Mouse (Mus musculus) urinary bladder, adult 18-20 months (tissue): ENCODE results near the gene Tmem114.
A peak's percentile ranks its signal among the peaks of the same experiment; 100 is the strongest.

Source experiments
- DNase-seq, 2 experiments: peaks; one replicate each; pipeline ENCODE4 v3.0.0; 2022; ENCODE audit warnings: low spot score in 2 of 2, mixed read lengths in 2 of 2

Gene Tmem114

DNA sequence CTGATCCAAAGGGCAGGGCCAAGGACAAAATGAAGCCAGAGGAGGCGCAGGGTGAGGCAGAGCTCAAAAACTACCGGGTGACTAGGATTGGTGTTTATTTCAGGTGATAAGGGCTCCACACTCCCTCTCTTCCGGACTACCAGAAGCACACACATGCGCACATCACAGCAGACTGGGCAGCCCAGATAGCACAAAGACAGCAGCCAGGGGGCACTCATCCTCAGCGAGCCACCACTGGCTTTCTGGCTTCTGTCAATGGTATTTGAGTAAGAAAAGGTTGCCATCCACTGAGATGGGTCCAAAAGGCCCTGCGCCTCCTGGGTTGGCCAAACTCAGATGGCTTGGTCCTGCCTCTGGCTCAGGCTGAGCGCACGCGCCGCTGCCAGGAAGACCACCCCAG is 15.7 kb downstream of the Tmem114 start:
- DNase-seq, result no peak

- peak; percentile 20 to 34 for DNase-seq
These were observed 18.2 kb downstream of the Tmem114 start for GRCm38 (mm10) chr16:8406708-8407107.

- no peak for DNase-seq
These were observed 22.3 kb downstream of the Tmem114 start for GRCm38 (mm10) chr16:8402663-8403062.

GRCm38 (mm10) chr16:8401171-8401955 is 23.6 kb downstream of the Tmem114 start:
- DNase-seq, result no peak

GRCm38 (mm10) chr16:8399868-8400267 is 25.1 kb downstream of the Tmem114 start:
- no peak for DNase-seq

GRCm38 (mm10) chr16:8394946-8395345 is 30.0 kb downstream of the Tmem114 start:
- no peak for DNase-seq

GRCm38 (mm10) chr16:8388491-8388890 is 36.4 kb downstream of the Tmem114 start:
- DNase-seq, result no peak

DNA sequence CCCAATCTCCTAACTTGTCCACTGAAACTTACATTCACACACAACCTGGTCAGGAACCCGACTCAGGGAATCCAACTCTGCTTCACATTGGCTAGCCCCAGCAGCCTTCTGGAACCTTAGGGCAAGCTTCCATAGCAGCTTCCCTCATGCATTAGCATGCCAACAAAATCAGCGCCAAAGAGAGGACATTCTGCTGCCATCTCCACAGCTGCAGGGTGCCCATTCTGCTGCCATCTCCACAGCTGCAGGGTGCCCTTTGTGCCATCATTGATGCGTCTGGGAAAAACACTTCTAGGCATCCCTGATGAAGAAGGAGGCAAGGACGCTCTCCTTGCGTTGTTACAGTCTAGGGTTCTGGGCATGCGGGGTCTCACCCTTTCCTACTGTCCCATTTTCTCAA is 38.5 kb downstream of the Tmem114 start:
- no peak for DNase-seq

- no peak for DNase-seq
These were observed 39.3 kb downstream of the Tmem114 start for GRCm38 (mm10) chr16:8385679-8386078.

DNA sequence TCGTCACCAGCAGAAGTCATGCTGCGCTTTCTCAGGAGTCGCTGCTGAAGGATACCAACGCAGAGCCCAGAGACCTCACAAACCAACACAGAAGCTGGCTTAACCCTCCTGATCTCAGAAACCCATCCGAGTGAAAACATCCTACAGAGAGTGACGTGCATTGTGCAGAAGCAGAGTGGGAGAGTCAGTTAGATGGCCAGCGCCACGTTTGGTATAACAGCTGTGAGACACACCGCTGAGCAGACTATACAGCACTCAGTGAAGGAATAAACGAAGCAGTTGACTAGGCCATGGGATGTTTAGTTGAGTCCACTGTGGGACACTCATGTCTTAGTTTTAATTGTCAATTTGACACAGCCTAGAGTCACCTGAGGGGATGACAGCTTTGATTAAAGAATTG is 40.2 kb downstream of the Tmem114 start:
- DNase-seq, result no peak

GRCm38 (mm10) chr16:8383396-8383795 is 41.5 kb downstream of the Tmem114 start:
- no peak for DNase-seq

DNA sequence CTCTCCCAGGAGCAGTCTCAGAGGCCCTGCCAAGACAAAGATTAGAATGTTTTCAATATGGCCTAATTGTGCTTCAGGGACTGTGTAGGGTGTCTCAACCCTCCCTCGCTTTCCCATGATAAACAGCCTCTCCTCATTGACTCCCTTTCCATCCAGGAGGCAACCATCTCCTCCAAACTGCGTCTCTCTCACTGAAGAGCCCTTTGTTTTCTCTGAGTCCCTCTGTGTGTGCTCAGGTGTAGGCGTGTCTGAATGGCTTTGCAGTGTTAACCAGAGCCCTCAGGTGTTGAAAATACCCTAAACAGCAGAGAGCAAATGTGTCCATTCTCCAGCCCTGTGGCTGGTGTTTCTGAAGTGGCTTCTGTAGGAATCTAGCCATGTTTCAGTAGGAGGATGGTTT is 61.9 kb downstream of the Tmem114 start:
- DNase-seq, result no peak
